Mouse (Mus musculus): ENCODE measurements around the gene Rtn4rl1.

Gene Rtn4rl1

DNA sequence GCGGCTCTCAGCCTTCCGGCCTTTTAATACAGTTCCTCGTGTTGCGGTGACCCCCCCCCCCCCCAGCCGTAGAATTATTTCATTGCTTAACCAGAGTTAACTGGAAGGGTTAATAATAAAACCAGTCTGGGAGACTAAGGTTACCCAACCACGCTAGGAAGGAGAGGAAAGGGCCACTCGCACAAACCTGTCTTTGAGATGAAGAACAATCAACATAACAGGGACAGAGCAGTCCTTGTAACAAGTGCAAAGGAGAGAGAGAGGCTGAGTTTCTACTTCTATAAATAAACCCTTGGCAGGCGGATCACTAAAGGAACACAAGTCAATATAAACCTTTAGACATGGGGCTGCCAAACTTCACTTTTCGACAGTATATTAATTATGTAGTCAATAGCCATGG, 104.0 kb downstream of the Rtn4rl1 start:
- no peak for DNase-seq (ENCODE audit: low spot score)

DNA sequence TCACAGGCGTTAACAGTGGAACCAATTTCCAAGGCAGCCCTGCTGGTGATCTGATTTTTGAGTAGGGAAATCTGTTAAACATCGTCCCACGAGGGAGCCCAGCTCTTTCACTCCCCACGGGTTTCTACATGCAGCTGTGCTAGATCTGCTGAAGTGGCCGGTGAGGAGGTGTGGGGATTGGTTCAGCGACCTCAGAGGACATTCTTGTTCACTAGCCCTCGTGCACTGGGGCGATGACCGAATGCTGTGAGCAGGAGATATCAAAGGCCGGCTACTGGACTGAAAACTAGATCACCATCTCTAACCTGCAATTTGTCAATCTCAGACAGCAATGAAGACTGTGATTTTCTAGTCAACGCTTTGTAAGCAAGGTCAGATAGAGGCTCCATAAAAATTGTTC, 104.9 kb downstream of the Rtn4rl1 start:
- DNase-seq (ENCODE audit: low spot score), result no peak

DNA sequence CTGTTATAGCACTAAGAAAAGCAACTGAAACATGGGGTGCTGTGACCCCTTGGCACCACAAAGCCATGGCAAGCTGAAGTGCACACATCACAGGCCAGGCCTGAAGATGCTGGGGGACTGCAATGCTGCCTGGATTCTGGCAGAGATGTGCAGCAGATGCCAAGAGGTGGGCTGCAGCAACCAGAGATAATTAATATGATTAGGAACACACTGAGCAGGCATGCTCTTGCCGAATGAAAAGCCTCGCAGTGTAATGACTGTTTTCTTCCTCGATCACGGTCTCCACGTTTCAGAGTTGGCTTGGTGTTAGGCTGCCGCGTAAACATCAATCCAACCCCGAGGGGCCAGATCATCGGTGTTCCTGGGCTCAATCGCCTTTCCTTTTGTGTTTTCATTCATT, 106.2 kb downstream of the Rtn4rl1 start:
- no peak for DNase-seq (ENCODE audit: low spot score)

DNA sequence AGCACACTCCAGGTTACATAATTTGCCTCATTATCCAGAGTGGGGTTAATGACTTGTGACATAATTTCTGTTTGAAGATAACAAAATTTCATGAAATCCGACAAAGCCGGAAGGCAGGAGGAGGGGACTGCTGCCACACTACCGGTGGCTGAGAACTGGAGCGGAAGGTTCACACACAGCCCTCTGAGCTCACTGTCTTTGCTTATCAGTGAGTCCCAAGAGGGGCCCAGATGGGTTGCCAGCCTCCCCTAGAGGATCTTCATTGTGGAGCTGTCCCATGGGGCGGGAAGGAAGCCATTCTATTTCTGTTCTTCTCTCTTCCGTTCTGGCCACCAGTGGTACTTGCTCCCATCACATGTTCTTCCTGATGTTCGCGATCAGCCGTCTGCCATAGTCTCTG, 107.4 kb downstream of the Rtn4rl1 start:
- DNase-seq (ENCODE audit: low spot score), result no peak

DNA sequence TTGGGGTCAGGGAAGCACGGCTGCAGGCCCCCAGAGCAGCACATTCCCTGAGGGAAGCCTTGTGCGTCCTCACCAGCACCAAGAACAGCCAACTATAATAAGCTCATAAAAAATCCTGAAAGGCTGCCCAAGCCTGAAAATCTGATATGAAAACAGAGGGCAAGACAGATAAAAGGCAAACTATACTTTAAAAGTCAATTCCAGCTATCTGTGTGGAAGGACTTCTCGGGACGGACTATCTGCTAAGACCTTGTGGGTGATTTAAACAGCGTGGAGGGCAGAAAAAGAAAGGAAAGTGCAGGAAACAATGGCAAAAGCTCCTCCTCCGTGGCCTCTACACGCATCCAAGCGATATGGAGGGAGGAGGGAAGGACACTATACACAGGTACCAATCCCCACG, 111.2 kb downstream of the Rtn4rl1 start:
- no peak for DNase-seq (ENCODE audit: low spot score)

DNA sequence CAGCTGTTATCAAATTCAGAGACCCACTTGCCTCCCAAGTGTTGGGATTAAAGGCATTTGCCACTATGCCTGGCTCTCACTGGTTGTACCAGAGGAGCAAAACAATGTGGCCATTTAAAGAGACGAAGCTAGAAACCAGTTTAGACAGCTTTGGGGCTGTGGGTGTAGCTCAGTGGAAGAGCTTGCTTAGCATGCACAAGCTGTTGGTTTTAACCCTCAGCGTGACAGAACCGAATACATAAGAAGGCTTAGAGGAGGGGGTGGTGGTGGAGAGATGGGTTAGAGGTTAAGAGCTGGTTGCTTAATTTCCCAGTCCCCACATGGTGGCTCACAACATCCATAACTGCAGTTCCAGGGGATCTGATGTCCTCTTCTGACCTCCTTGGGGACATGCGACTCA, 115.1 kb downstream of the Rtn4rl1 start:
- no peak for DNase-seq (ENCODE audit: low spot score)

DNA sequence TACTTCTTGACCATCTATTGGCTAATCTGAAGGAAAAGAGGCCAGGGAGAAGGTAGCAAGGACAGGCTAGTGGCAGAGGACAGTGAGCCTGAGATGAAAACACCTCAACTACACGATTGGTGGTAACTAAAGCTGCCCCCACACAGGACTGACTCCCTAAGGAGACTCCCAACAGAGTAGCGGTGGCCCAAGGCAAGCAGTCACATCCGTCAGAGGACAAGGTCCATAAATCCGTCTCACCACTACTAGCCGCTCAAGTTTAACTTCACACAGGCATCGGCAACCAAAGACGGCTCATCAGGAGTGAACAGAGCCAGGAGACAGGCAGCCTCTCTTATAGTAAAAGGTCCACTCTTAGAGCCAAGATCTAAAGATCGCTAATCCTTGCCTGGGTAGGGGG, 117.2 kb downstream of the Rtn4rl1 start:
- no peak for DNase-seq (ENCODE audit: low spot score)

DNA sequence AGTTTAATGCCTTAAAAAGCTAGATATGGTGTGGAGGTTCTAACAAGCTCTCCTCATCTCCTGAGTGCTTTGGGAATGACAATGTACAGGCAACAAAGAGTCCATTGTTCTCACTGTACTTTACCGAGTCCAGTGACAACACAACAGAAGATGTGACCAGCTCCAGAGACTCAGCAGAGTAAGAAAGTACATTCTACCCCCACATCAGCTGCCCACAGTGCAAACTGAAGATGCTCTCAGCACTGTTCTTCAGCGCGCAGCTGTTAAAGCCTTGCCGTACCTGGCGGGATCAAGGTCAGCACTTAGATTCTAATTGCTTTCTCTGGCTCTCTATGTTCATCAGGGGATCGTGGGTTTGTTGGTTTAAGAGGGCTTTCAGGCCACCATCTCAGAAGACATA, 118.2 kb downstream of the Rtn4rl1 start:
- no peak for DNase-seq (ENCODE audit: low spot score)

DNA sequence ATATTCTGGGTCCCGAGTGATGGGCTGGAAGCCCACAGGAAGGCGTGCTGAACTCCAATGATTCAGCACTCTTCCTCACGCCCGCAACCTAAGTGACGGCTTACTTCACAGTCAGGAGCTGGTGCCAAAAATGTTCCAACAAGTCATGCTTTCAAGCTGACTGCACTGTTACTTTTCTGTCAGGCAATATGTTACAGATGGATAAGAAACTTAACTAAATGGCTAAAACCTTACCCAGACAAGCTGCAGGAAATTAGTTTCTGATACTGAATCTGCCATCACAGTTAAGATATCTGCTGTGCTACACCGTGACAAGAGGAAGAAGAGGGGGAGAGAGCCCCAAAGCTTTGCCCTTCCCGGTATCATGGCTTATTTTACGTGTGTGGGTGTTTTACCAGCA, 120.3 kb downstream of the Rtn4rl1 start:
- no peak for DNase-seq (ENCODE audit: low spot score)

Measured in left cerebral cortex, adult 11 months (tissue).